Mouse (Mus musculus): ENCODE measurements around the gene Sirt5.

The Sirt5 gene

GRCm38 (mm10) chr13:43372892-43373291, 7.6 kb downstream of the Sirt5 start:
- no peak for DNase-seq (ENCODE audit: inconsistent age in 2 of 2, low spot score in 1 of 2)

GRCm38 (mm10) chr13:43374205-43374604, 8.9 kb downstream of the Sirt5 start:
- no peak for DNase-seq (ENCODE audit: inconsistent age in 2 of 2, low spot score in 1 of 2)

GRCm38 (mm10) chr13:43374918-43375432, 9.7 kb downstream of the Sirt5 start:
- no peak for DNase-seq (ENCODE audit: inconsistent age in 2 of 2, low spot score in 1 of 2)

- DNase-seq (ENCODE audit: inconsistent age in 2 of 2, low spot score in 1 of 2), result peak in 1 of 2 experiments; percentile 59
These were observed 14.7 kb downstream of the Sirt5 start for GRCm38 (mm10) chr13:43379989-43380388.

GRCm38 (mm10) chr13:43385321-43385720, 20.0 kb downstream of the Sirt5 start:
- no peak for DNase-seq (ENCODE audit: inconsistent age in 2 of 2, low spot score in 1 of 2)

- peak in 1 of 2 experiments; percentile 38 for DNase-seq (ENCODE audit: inconsistent age in 2 of 2, low spot score in 1 of 2)
These were observed 32.5 kb downstream of the Sirt5 start for GRCm38 (mm10) chr13:43397700-43398296.

- peak; percentile 96 to 99 for DNase-seq (ENCODE audit: inconsistent age in 2 of 2, low spot score in 1 of 2)
These were observed 33.2 kb downstream of the Sirt5 start, which contains the start of gene Nol7 for GRCm38 (mm10) chr13:43398297-43399080. Gene Nol7, plus strand, starts transcription at chr13:43398390.

- no peak for DNase-seq (ENCODE audit: inconsistent age in 2 of 2, low spot score in 1 of 2)
These were observed 34.3 kb downstream of the Sirt5 start for GRCm38 (mm10) chr13:43399576-43399975.

GRCm38 (mm10) chr13:43412311-43412710, 47.0 kb downstream of the Sirt5 start:
- DNase-seq (ENCODE audit: inconsistent age in 2 of 2, low spot score in 1 of 2), result no peak

GRCm38 (mm10) chr13:43413611-43414010, 48.3 kb downstream of the Sirt5 start:
- no peak for DNase-seq (ENCODE audit: inconsistent age in 2 of 2, low spot score in 1 of 2)

- DNase-seq (ENCODE audit: inconsistent age in 2 of 2, low spot score in 1 of 2), result no peak
These were observed 50.0 kb downstream of the Sirt5 start for GRCm38 (mm10) chr13:43415249-43415648.

GRCm38 (mm10) chr13:43428436-43428835, 63.1 kb downstream of the Sirt5 start:
- no peak for DNase-seq (ENCODE audit: inconsistent age in 2 of 2, low spot score in 1 of 2)

GRCm38 (mm10) chr13:43433395-43433794, 68.1 kb downstream of the Sirt5 start:
- DNase-seq (ENCODE audit: inconsistent age in 2 of 2, low spot score in 1 of 2), result no peak

- no peak for DNase-seq (ENCODE audit: inconsistent age in 2 of 2, low spot score in 1 of 2)
These were observed 75.1 kb downstream of the Sirt5 start for GRCm38 (mm10) chr13:43440376-43440775.

GRCm38 (mm10) chr13:43442551-43442950, 77.3 kb downstream of the Sirt5 start:
- no peak for DNase-seq (ENCODE audit: inconsistent age in 2 of 2, low spot score in 1 of 2)

GRCm38 (mm10) chr13:43443706-43444105, 78.4 kb downstream of the Sirt5 start:
- no peak for DNase-seq (ENCODE audit: inconsistent age in 2 of 2, low spot score in 1 of 2)

GRCm38 (mm10) chr13:43444717-43445116, 79.4 kb downstream of the Sirt5 start:
- no peak for DNase-seq (ENCODE audit: inconsistent age in 2 of 2, low spot score in 1 of 2)

Measured in adrenal gland, adult (tissue).